Mouse (Mus musculus) adipocyte (in vitro differentiated cells): Measurements from ENCODE around the gene Gm3435.
"Not testable (repeated sequence)": the region's sequence is repeated elsewhere in the genome, so short reads cannot be mapped to it uniquely, and the experiment has no call there.

Experiments used
- DNase-seq: peaks from one replicate; pipeline ENCODE4 v3.0.0-alpha.2; 2016; ENCODE audit warnings: low spot score

The Gm3435 gene

GRCm38 (mm10) chr17:15009706-15010413, at the start of gene Gm3435:
TSS of gene Gm3435 (plus strand) at chr17:15010176.
- DNase-seq: not testable (repeated sequence)

- DNase-seq: peak; percentile 29
These were observed 49.5 kb upstream of the Gm3435 start for GRCm38 (mm10) chr17:14960520-14960919.

GRCm38 (mm10) chr17:14960951-14961556, 48.9 kb upstream of the Gm3435 start, which contains the start of gene Phf10:
TSS of gene Phf10 (minus strand) at chr17:14961273.
- DNase-seq: peak; percentile 34

- DNase-seq: not testable (repeated sequence)
These were observed 48.3 kb upstream of the Gm3435 start for GRCm38 (mm10) chr17:14961557-14962154.

GRCm38 (mm10) chr17:14968373-14968913, 41.5 kb upstream of the Gm3435 start:
- not testable (repeated sequence) for DNase-seq

GRCm38 (mm10) chr17:14977718-14978361, 32.1 kb upstream of the Gm3435 start:
- DNase-seq: not testable (repeated sequence)

- not testable (repeated sequence) for DNase-seq
These were observed 31.5 kb upstream of the Gm3435 start, which contains the start of the genes 9030025P20Rik and Gm3417 for GRCm38 (mm10) chr17:14978362-14979038. TSS of gene 9030025P20Rik (plus strand) at chr17:14978468. TSS of gene Gm3417 (minus strand) at chr17:14978790.

GRCm38 (mm10) chr17:14990116-14990702, 19.8 kb upstream of the Gm3435 start:
- not testable (repeated sequence) for DNase-seq

GRCm38 (mm10) chr17:14992522-14993138, 17.3 kb upstream of the Gm3435 start:
- not testable (repeated sequence) for DNase-seq

GRCm38 (mm10) chr17:14993139-14993832, 16.7 kb upstream of the Gm3435 start:
- not testable (repeated sequence) for DNase-seq

- DNase-seq: not testable (repeated sequence)
These were observed 15.8 kb upstream of the Gm3435 start for GRCm38 (mm10) chr17:14994140-14994539.

GRCm38 (mm10) chr17:15000047-15000446, 9.9 kb upstream of the Gm3435 start:
- not testable (repeated sequence) for DNase-seq

GRCm38 (mm10) chr17:15009088-15009487, 888 bp upstream of the Gm3435 start:
- not testable (repeated sequence) for DNase-seq

GRCm38 (mm10) chr17:15021503-15022220, 11.7 kb downstream of the Gm3435 start:
- not testable (repeated sequence) for DNase-seq

- not testable (repeated sequence) for DNase-seq
These were observed 14.0 kb downstream of the Gm3435 start for GRCm38 (mm10) chr17:15023878-15024492.

GRCm38 (mm10) chr17:15024502-15025193, 14.7 kb downstream of the Gm3435 start:
- DNase-seq: not testable (repeated sequence)

GRCm38 (mm10) chr17:15025513-15025912, 15.5 kb downstream of the Gm3435 start:
- DNase-seq: not testable (repeated sequence)

GRCm38 (mm10) chr17:15031414-15031813, 21.4 kb downstream of the Gm3435 start:
- not testable (repeated sequence) for DNase-seq
